Comparison of ENCODE assay signal across 17 mouse cellular contexts in genomic region chr13:60671235-60671634, GRCm38 (mm10).
DNase-seq lines count a peak whose midpoint lies in the region; ATAC-seq and TF ChIP-seq lines count a peak whose summit lies in the region.
"Had no signal": no experiment of that assay in that cellular context is flagged by ENCODE, and none has a peak within 500 bp of the region (broad histone marks: within the 10 kb centered on the region; RNA-seq: fewer than 3 reads in every experiment).

No protein-coding gene starts in this region.

- H3K27ac ChIP-seq in heart, postnatal 0 days (ENCODE audit: low read depth) = 0 out of 2 replicates have a peak overlapping the region, but pooled peaks have one; percentile 18
- peak overlapping the region; percentile 65 for H3K27ac ChIP-seq in lung, postnatal 0 days (ENCODE audit: low read length)
- H3K27ac ChIP-seq in embryonic facial prominence, embryonic 10.5 days (replicated peaks) = peak overlapping the region; percentile 59
- H3K27ac ChIP-seq in liver, postnatal 0 days (ENCODE audit: low read depth) = peak overlapping the region; percentile 69
- H3K27ac ChIP-seq: embryonic facial prominence, embryonic 12.5 days; forebrain, embryonic 12.5 days; hindbrain, embryonic 13.5 days; midbrain, embryonic 15.5 days; neural tube, embryonic 13.5 days had no signal

- no peak overlapping the region for H3K9ac ChIP-seq in heart, postnatal 0 days (replicated peaks; ENCODE audit: low read depth, low read length)
- H3K9ac ChIP-seq in lung, postnatal 0 days (replicated peaks; ENCODE audit: low read depth) = no peak overlapping the region
- no peak overlapping the region for H3K9ac ChIP-seq in liver, postnatal 0 days (replicated peaks)
- H3K9ac ChIP-seq: embryonic facial prominence, embryonic 12.5 days; forebrain, embryonic 12.5 days; hindbrain, embryonic 13.5 days; midbrain, embryonic 15.5 days; neural tube, embryonic 13.5 days had no signal

- no peak overlapping the region for H3K4me2 ChIP-seq in heart, postnatal 0 days (ENCODE audit: low read depth, low read length)
- H3K4me2 ChIP-seq in lung, postnatal 0 days (replicated peaks; ENCODE audit: low read depth, low read length) = no peak overlapping the region
- 0 out of 2 replicates have a peak overlapping the region, but pooled peaks have one; percentile 42 for H3K4me2 ChIP-seq in liver, postnatal 0 days (ENCODE audit: low read depth, low read length)
- H3K4me2 ChIP-seq: embryonic facial prominence, embryonic 12.5 days; forebrain, embryonic 12.5 days; hindbrain, embryonic 13.5 days; midbrain, embryonic 15.5 days; neural tube, embryonic 13.5 days had no signal

- TF ChIP-seq CTCF in heart, postnatal 0 days (IDR thresholded peaks at IDR 0.05; ENCODE audit: low read depth) = no peak
- TF ChIP-seq CTCF in lung, postnatal 0 days (IDR thresholded peaks at IDR 0.05) = no peak
- no peak for TF ChIP-seq CTCF in liver, postnatal 0 days (IDR thresholded peaks at IDR 0.05; ENCODE audit: low read depth)

- ATAC-seq in heart, postnatal 0 days (ENCODE audit: insufficient read depth, low read depth) = no peak
- no peak for ATAC-seq in lung, postnatal 0 days
- ATAC-seq in liver, postnatal 0 days = no peak
- ATAC-seq: midbrain, embryonic 15.5 days had no signal

- no peak overlapping the region for H3K4me3 ChIP-seq in heart, postnatal 0 days (ENCODE audit: low read depth, low read length)
- H3K4me3 ChIP-seq in lung, postnatal 0 days (ENCODE audit: low read depth, low read length) = no peak overlapping the region
- H3K4me3 ChIP-seq in embryonic facial prominence, embryonic 10.5 days = no peak overlapping the region
- H3K4me3 ChIP-seq in liver, postnatal 0 days (ENCODE audit: low read depth, low read length) = no peak overlapping the region
- H3K4me3 ChIP-seq: embryonic facial prominence, embryonic 12.5 days; forebrain, embryonic 12.5 days; hindbrain, embryonic 13.5 days; midbrain, embryonic 15.5 days; neural tube, embryonic 13.5 days had no signal

- no peaks in the 10 kb centered on the region for H3K9me3 ChIP-seq in heart, postnatal 0 days (replicated peaks; ENCODE audit: control insufficient read depth, low read length)
- H3K9me3 ChIP-seq in lung, postnatal 0 days (ENCODE audit: low read length) = no peaks in the 10 kb centered on the region
- H3K9me3 ChIP-seq in embryonic facial prominence, embryonic 10.5 days = no peaks in the 10 kb centered on the region
- no peaks in the 10 kb centered on the region for H3K9me3 ChIP-seq in liver, postnatal 0 days (ENCODE audit: low read length)
- H3K9me3 ChIP-seq: embryonic facial prominence, embryonic 12.5 days; forebrain, embryonic 12.5 days; hindbrain, embryonic 13.5 days; midbrain, embryonic 15.5 days; neural tube, embryonic 13.5 days had no signal

- TF ChIP-seq EP300 in heart, postnatal 0 days (IDR thresholded peaks at IDR 0.05; ENCODE audit: low read depth) = no peak
- TF ChIP-seq EP300 in lung, postnatal 0 days (IDR thresholded peaks at IDR 0.05) = no peak
- no peak for TF ChIP-seq EP300 in liver, postnatal 0 days (IDR thresholded peaks at IDR 0.05; ENCODE audit: low read depth)

- H3K27me3 ChIP-seq in heart, postnatal 0 days (ENCODE audit: control insufficient read depth, insufficient read depth, low read length) = no peaks in the 10 kb centered on the region
- no peaks in the 10 kb centered on the region for H3K27me3 ChIP-seq in lung, postnatal 0 days (replicated peaks; ENCODE audit: insufficient read depth, low read length)
- no peaks in the 10 kb centered on the region for H3K27me3 ChIP-seq in embryonic facial prominence, embryonic 10.5 days (replicated peaks; ENCODE audit: low read depth, poor library complexity, severe bottlenecking)
- no peaks in the 10 kb centered on the region for H3K27me3 ChIP-seq in liver, postnatal 0 days (ENCODE audit: insufficient read depth, low read length)
- H3K27me3 ChIP-seq: embryonic facial prominence, embryonic 12.5 days; forebrain, embryonic 12.5 days; hindbrain, embryonic 13.5 days; midbrain, embryonic 15.5 days; neural tube, embryonic 13.5 days had no signal

- peaks cover 37% of the 10 kb centered on the region for H3K4me1 ChIP-seq in heart, postnatal 0 days (ENCODE audit: control insufficient read depth, insufficient read depth)
- H3K4me1 ChIP-seq in lung, postnatal 0 days (ENCODE audit: insufficient read depth, low read depth, low read length) = peaks cover 30% of the 10 kb centered on the region; the same call in 1 of the 2 replicates
- H3K4me1 ChIP-seq in embryonic facial prominence, embryonic 10.5 days = peaks cover 44% of the 10 kb centered on the region
- H3K4me1 ChIP-seq in liver, postnatal 0 days (ENCODE audit: insufficient read depth) = peaks cover 58% of the 10 kb centered on the region

- no peaks in the 10 kb centered on the region for H3K36me3 ChIP-seq in heart, postnatal 0 days (replicated peaks; ENCODE audit: control insufficient read depth, insufficient read depth, low read length)
- no peaks in the 10 kb centered on the region for H3K36me3 ChIP-seq in lung, postnatal 0 days (ENCODE audit: insufficient read depth, low read length)
- 0 out of 2 replicates have a peak, but pooled peaks cover 5% of the 10 kb centered on the region for H3K36me3 ChIP-seq in embryonic facial prominence, embryonic 10.5 days (replicated peaks)
- H3K36me3 ChIP-seq in liver, postnatal 0 days (replicated peaks; ENCODE audit: insufficient read depth, low read length) = no peaks in the 10 kb centered on the region
- H3K36me3 ChIP-seq: embryonic facial prominence, embryonic 12.5 days; forebrain, embryonic 12.5 days; hindbrain, embryonic 13.5 days; midbrain, embryonic 15.5 days; neural tube, embryonic 13.5 days had no signal

- DNase-seq in heart, postnatal 0 days (ENCODE audit: low spot score) = no peak
- DNase-seq in heart, adult 9 months (ENCODE audit: low spot score in 2 of 2) = no peak
- DNase-seq in lung, postnatal 0 days (ENCODE audit: low spot score) = no peak
- DNase-seq in lung, postnatal 4 days = no peak
- DNase-seq in embryonic facial prominence, embryonic 10.5 days (ENCODE audit: low spot score) = no peak
- DNase-seq in liver, postnatal 0 days = no peak
- DNase-seq in adrenal gland, postnatal 10 days = no peak
- DNase-seq: adrenal gland, postnatal 14 days; cerebellum, adult 11-12 months; gastrocnemius, postnatal 14 days; layer of hippocampus, postnatal 36 days; lung, adult 2 months had no signal

- 60% methylated on average over 10 of the region's 10 CpGs for WGBS in heart, postnatal 0 days
- 46% methylated on average over 10 of the region's 10 CpGs for WGBS in lung, postnatal 0 days
- WGBS in embryonic facial prominence, embryonic 10.5 days = 68% methylated on average over 10 of the region's 10 CpGs
- 72% methylated on average over 10 of the region's 10 CpGs for WGBS in liver, postnatal 0 days (ENCODE audit: insufficient replicate concordance)

Comparison
In these comparisons a context has a peak if more than half of its experiments do, and no peak if none do; other contexts are left out.
1. H3K27ac ChIP-seq: peak in every context shown above with its lines; median percentile 69 in liver, postnatal 0 days; 65 in lung, postnatal 0 days; 59 in embryonic facial prominence, embryonic 10.5 days; 18 in heart, postnatal 0 days.